ENCODE assay signal across 8 mouse cellular contexts in the genomic region with DNA sequence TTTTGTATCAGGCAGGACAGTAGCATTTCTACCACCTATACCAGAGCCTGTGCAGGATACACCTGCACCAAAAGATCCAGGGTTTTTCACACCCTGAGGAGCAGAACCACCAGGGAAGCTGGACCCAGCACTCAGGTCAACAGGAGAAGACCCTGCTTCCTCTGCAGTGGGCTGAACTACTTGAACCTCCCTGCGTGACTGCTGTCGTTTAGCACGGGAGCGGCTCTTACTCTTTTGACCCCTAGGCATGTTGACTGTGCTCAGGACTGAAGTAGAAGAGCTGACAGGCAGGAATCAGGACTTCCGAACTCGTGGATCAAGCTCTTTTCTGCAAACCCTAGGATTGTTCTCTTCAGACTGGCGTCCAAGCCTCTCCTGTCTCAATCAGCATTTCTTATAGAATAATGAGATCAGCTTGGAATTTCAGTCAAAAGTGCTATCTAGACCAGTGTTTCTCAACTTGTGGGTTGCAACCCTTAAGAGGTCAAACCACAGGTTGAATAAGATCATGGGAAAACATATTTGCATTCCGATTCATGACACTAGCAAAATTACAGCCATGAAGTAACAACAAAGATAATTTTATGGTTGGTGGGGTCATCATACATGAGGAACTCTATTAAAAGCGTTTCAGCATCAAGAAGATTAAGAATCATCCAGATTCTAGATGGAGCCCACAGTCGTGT. TPM values are rescaled to one million over a fixed set of nuclear protein-coding genes. Genes with fewer than 3 reads are reported as not detected.
A peak's percentile ranks its signal among the peaks of the same experiment; 100 is the strongest.
DNase-seq lines count a peak whose midpoint lies in the region; ATAC-seq and TF ChIP-seq lines count a peak whose summit lies in the region.

No protein-coding gene starts in this region.

- TF ChIP-seq CTCF in ES-Bruce4 (IDR thresholded peaks at IDR 0.05; ENCODE audit: low read depth, low read length): no peak

- TF ChIP-seq POLR2A in ES-Bruce4 (IDR thresholded peaks at IDR 0.05; ENCODE audit: insufficient read depth, low read length): no peak

- H3K27me3 ChIP-seq in ES-Bruce4 (ENCODE audit: control insufficient read depth, insufficient read depth, low read length, poor library complexity, severe bottlenecking): no peaks in the 10 kb centered on the region
- no peaks in the 10 kb centered on the region for H3K27me3 ChIP-seq in kidney, embryonic 16.5 days (ENCODE audit: insufficient read depth, low read length)

- no peaks in the 10 kb centered on the region for H3K4me1 ChIP-seq in ES-Bruce4 (ENCODE audit: control insufficient read depth, insufficient read depth, low read length)
- H3K4me1 ChIP-seq in kidney, embryonic 16.5 days (ENCODE audit: insufficient read depth, low read length): peaks cover 23% of the 10 kb centered on the region

- intact Hi-C loops in left cerebral cortex, postnatal 36 days (cut with DNase I): no loop called here

- no peak for ATAC-seq in cerebellum, adult (ENCODE audit: insufficient number of reproducible peaks, low FRiP score, low TSS enrichment)
- 0 out of 2 replicates have a peak, but pooled peaks have one; percentile 7 for ATAC-seq in erythroblast, adult 5-6 weeks (replicated peaks; ENCODE audit: low FRiP score, poor library complexity, severe bottlenecking)
- no peak for ATAC-seq in kidney, embryonic 16.5 days (ENCODE audit: low FRiP score, low TSS enrichment)

- DNase-seq in cerebellum, adult 11-12 months: peak; percentile 16
- peak; percentile 15 for DNase-seq in naive thymus-derived CD4-positive, alpha-beta T cell, adult 2 months (ENCODE audit: low read depth)
- DNase-seq in left cerebral cortex, postnatal 36 days (ENCODE audit: low spot score in 2 of 2): no peak
- DNase-seq in layer of hippocampus, adult 9-11 months: no peak

- peaks cover 2% of the 10 kb centered on the region; the same call in 1 of the 2 replicates for H3K9me3 ChIP-seq in ES-Bruce4 (replicated peaks; ENCODE audit: control insufficient read depth, insufficient read depth, low read length, poor library complexity, severe bottlenecking)
- H3K9me3 ChIP-seq in kidney, embryonic 16.5 days (ENCODE audit: low read length): no peaks in the 10 kb centered on the region

- H3K9ac ChIP-seq in ES-Bruce4 (ENCODE audit: low read depth, poor library complexity, severe bottlenecking): peak overlapping the region; percentile 70
- H3K9ac ChIP-seq in kidney, embryonic 16.5 days (replicated peaks; ENCODE audit: low read length): peak overlapping the region; percentile 96

- peak overlapping the region; percentile 83 for H3K4me2 ChIP-seq in kidney, embryonic 16.5 days (replicated peaks; ENCODE audit: low read depth, low read length)

- peak overlapping the region; percentile 95 for H3K4me3 ChIP-seq in ES-Bruce4 (ENCODE audit: low read depth, low read length)
- H3K4me3 ChIP-seq in kidney, embryonic 16.5 days (ENCODE audit: low read length): peak overlapping the region; percentile 97

- 15% methylated on average over 10 of the region's 10 CpGs for WGBS in kidney, embryonic 16.5 days

- peak overlapping the region; percentile 68 for H3K27ac ChIP-seq in ES-Bruce4 (ENCODE audit: insufficient read depth, low read length)
- peak overlapping the region; percentile 98 for H3K27ac ChIP-seq in kidney, embryonic 16.5 days (ENCODE audit: low read length)

- H3K36me3 ChIP-seq in ES-Bruce4 (ENCODE audit: control insufficient read depth, insufficient read depth, low read length, poor library complexity, severe bottlenecking): peaks cover 4% of the 10 kb centered on the region
- no peaks in the 10 kb centered on the region for H3K36me3 ChIP-seq in kidney, embryonic 16.5 days (ENCODE audit: insufficient read depth, low read length)

- TF ChIP-seq EP300 in ES-Bruce4 (IDR thresholded peaks at IDR 0.05; ENCODE audit: insufficient read depth, low read depth, low read length): no peak

RNA-seq across cellular contexts. Expression of a gene that starts 0.7 kb away (rescaled TPM):
- 73.4 and 74.4 TPM in 2 replicates for polyA plus RNA-seq in ES-Bruce4 (2011; ENCODE audit: insufficient read depth, insufficient read length, low read depth, missing spikeins)
- total RNA-seq in erythroblast, adult 5-6 weeks (2015; ENCODE audit: low replicate concordance): 19.4 and 23.4 TPM in 2 replicates
- total RNA-seq in erythroblast, adult 5-6 weeks (2017; ENCODE audit: low replicate concordance): 22.6 and 30.2 TPM in 2 replicates
- 49.5 and 54.2 TPM in 2 replicates for polyA plus RNA-seq in kidney, embryonic 16.5 days (2015; fragmentation: Nextera tagmentation; extraction: Ambion mirVana)
- 10 to 100 TPM; 37.6 to 38.1 TPM for total RNA-seq in left cerebral cortex, postnatal 36 days (2021)

RNA-seq across cellular contexts. Expression of a gene that starts 0.8 kb away (rescaled TPM):
- not detected in 2 replicates for polyA plus RNA-seq in ES-Bruce4 (2011; ENCODE audit: insufficient read depth, insufficient read length, low read depth, missing spikeins)
- total RNA-seq in erythroblast, adult 5-6 weeks (2015; ENCODE audit: low replicate concordance): not detected in 2 replicates
- total RNA-seq in erythroblast, adult 5-6 weeks (2017; ENCODE audit: low replicate concordance): 0.43 TPM in 1 of 2 replicates, not detected in the other
- polyA plus RNA-seq in kidney, embryonic 16.5 days (2015; fragmentation: Nextera tagmentation; extraction: Ambion mirVana): 0.22 and 0.25 TPM in 2 replicates
- total RNA-seq in left cerebral cortex, postnatal 36 days (2021): under 1 TPM in 1 of 2 experiments, not detected in 1; 0.27 TPM

Comparison
In these comparisons a context has a peak if more than half of its experiments do, and no peak if none do; other contexts are left out.
1. DNase-seq: peak in cerebellum, adult 11-12 months (single experiment) and naive thymus-derived CD4-positive, alpha-beta T cell, adult 2 months (single experiment); none in left cerebral cortex, postnatal 36 days (0 of 2) and layer of hippocampus, adult 9-11 months (single experiment).